Mouse (Mus musculus) mature B cell (primary cell): ENCODE results near the gene Fancc.
"Not testable (repeated sequence)": the region's sequence is repeated elsewhere in the genome, so short reads cannot be mapped to it uniquely, and the experiment has no call there.

Experiments used
- in situ Hi-C: fragments of 300-500 bp; cut with MboI; formaldehyde crosslinking; loops from 2 replicates; pipeline ENCODE4 v1.14.3; 2019

The Fancc gene

DNA sequence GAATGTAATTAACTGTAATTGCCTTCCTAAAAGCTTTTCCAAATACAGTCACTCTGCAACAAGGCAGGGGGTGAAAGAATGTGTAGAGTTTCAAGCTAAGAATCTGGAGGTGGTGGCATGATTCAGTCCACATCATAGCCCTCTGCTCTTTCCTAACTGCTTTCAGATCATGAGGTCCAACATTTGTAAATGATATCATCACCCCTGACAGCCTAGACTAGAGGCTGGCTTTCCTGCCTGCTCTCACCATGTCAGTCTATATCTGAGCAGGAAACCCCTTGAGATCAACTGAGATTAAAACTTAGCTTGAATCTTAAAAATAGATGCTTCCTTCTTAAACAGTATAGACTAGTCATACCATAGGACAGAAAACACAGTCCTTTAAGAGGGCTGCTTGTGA, 75.9 kb downstream of the Fancc start:
- in situ Hi-C loops, result no loop called here

DNA sequence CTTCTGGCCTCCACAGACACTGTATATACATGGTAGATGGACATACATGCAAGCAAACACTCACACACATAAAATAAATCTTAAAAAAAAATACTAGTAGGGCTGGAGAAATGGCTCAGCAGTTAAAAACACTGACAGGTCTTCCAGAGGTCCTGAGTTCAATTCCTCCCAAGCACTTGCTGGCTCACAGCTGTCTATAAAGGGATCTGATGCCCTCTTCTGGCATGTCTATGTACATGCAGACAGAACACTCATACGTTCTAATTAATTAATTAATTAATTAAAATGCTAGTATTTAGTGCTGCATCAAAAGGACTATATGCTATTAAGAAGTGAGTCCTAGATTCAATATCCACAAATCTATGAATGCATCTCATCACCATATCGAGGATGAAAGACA, 78.9 kb downstream of the Fancc start:
- in situ Hi-C loops, result no loop called here

DNA sequence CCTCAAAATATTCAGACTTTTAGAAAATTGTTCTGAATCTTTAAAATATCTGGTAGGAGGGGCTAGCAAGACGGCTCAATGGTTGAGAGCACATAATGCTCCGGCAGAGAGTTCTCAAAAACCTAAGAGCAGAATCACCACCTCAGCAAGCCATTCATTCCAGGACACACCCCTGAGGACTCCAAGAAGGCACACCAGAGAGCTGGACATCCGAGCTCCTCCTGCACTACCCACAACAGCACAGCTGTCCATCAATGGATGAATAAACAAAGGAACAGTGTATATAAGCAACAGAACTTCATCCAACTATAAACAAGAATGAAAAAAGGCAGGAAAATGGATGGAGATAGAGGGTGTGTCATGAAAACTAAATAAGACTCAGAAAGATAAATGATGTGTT, 80.3 kb downstream of the Fancc start:
- in situ Hi-C loops, result no loop called here

DNA sequence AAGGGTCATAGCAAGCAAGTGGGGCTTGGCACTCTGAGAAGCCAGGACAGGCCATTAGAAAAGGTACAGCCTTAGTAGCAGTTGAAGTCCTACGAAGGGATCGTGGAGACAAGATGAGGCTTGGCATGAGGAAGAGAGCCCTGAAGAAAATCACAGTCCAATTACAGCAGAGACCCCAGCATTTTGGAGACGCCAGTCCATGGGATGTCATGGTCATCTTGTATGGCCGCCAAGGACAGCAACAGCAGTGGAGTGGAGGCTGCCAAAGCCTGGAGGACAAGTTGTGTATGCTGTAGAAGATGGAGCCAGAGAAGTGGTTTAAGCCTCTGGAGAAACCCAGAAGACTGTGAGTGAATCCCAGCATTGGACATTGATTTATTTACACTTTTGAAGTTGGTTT, 84.4 kb downstream of the Fancc start:
- in situ Hi-C loops, result no loop called here

DNA sequence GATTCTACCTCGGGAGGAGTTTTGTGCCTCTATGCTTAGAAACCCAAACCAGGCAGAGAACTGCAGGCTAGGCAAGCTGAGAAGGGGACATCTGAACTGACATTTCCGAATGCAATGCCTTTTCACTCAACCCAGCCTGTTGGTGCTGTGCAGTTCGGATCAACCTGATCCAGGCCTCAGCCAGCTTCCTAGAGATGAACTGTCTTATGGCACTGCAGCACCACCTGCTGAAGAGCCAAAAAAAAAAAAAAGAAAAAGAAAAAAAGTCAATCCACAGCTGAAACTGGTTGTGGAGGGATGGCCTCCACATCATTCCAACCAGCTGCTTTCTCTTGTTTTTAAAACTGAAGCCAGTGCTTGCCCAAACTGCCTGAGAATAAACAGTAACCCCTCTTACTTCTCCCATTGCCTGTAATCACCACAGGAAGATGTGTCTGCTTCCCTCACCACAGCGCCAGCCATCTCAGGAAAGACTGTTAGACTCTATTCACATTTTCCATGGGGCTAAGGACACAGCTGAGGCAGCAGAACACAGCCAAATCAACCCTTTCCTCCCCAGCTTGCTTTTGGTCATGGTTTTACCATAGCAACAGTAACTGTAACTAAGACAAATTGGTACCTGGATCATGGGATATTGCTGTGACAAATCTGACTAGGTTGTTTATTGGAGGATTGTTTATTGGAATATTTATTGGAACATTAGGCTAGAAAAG, 85.6 kb downstream of the Fancc start:
- in situ Hi-C loops, result no loop called here

DNA sequence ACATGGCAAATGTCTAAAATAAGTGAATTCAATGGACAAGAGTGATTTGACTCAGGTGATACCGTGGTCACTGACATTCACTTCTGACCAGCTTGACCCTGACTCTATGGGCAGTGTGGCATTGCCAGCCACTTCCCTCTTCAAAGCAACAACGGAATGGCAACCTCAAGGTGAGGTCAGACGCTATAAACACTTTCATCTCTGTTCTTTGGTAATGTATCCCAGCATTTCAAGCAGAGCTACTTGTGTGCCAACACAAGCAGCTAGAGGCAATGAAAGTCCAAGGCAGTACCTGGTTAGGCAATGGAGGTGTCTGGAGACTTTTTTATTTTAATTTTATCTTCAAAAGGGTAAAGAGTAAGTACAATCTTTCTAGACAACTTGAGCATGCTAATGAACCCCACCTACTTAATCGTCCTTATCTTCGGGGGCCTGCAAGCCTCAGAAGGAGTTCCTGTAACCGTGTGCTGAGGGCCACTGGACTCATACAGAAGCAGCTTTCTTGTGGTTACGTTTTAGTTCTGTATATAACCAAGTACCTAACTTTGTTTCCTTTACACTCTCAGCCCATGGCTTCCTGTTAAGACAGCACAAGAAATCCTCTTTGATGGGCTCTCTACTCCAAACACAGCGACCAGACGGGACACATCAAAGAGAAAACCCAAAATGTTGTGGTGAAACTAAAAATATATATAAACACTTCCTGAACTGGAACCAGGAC, 86.3 kb downstream of the Fancc start:
- in situ Hi-C loops, result no loop called here

DNA sequence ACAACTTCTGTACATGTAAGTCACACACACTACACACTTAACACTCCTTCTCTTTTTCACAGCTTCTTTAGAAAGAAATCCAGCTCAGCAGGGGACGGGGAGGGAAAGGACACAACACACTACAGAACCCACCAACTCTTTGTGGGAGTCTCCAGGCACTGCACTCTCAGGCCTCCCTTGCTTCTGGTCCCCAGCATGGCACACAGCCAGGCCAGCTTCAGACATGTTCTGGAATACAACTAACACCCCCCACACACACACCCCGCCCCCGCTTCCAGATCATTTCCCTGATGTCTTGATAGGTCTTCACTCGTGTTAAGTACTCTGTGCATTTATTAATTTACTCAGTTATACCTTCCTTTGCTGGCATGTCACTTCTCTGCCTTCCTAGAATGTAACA, 91.9 kb downstream of the Fancc start:
- in situ Hi-C loops, result no loop called here

DNA sequence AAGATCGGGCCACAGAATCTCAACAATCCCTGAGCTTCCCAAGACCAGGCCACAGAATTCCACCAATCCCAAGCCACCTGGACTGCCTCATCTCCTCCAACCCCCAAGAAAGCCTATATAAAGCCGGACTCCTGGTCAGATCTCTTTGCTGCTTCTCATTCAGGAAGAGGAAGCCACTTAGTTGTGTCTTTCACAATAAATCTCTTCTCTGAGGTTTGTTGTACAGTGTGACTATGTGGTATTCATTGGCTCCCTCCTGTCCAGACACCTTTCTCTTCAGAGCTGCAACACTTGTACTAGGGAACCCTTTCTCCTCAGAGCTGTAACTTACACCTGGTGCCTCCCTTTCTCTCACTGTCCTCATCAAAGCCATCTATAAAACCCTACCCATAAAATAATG, 92.4 kb downstream of the Fancc start:
- in situ Hi-C loops, result no loop called here

DNA sequence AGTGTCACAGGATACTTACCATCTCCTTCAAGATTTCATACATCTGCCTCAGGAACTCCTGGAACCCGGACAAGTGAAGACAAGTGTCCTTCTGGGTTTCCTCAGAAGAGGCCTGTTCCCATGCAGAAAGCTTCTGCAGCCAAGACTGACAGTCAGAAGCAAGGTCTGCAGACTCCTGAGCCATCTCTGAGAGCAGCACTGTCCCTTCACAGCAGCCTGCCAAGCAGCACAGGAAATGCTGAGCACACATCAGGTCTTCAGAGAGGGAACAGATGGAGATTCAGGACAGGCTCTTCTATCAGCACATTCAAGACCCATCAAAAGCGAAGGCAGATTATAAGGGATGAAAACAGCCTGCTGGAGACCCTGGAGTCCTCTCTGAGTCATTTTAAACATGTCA, 94.3 kb downstream of the Fancc start:
- in situ Hi-C loops, result no loop called here

DNA sequence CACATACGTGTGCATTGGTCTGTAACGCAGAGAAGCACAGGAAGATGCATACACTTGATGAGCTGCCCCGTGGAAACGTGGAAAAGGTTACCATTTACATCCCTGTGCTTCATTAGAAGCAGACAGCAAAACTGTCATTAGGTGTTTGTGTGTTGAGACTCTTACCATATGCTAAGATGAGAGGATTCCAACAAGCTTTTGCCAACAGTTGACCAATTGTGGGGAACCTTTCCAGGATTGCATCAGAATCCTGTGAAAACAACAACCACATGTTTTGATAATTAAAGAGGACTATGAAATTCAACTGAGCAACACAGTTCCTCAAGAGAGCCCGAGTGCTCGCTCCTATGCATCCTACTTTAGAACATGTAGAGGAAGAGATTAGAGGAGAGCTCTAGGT, 97.0 kb downstream of the Fancc start:
- in situ Hi-C loops, result no loop called here

DNA sequence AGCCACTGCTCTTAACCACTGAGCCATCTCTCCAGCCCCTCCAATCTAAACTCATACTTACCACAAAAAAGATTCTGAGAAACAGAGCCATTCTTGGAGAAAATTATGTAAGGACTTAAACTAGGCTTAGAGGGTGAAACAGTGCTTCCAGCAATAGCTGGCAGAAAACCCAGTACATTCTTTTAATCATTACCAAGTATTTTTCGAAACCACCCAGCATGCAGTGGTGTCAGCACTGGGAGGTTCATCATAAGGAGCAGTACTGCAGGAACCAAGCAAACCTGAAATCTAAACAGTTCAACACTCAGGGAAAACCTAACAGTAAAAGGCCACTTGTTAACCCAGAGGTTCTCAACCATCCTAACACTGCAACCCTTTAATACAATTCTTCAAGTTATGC, 99.7 kb downstream of the Fancc start:
- in situ Hi-C loops, result no loop called here

DNA sequence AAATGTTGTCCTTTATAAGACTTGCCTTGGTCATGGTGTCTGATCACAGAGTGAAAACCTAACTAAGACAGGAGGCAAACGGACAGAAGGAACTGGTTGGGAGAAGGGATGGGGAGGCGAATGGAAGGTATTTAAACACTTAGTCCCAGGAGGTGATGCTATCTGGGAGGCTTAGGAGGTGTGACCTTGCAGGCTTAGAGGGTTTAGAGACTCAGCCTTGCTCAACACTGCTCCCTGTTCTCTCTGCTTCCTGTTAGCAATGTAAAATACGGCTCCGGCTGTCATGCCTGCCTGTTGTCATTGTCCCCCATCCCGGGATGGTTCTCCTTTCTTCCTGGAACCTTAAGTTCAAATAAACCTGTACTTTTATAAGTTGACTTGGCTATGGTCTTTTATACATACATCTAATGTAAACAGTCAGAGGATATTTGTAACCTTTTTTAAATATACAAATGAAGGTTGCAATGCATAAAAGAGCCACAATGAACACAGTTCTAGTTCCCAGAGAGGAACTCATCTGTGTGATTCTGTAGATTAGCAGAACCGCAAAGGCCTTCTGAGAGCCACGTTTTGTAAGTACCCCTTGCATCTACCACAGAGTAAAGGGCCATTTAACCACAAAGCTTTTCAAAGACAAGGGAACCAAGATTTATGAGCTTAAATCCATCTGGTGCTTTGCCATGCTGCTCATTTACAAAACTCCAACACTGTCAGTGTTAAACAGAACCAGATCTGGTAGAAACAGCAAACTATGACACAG, 102.6 kb downstream of the Fancc start:
- in situ Hi-C loops, result no loop called here

DNA sequence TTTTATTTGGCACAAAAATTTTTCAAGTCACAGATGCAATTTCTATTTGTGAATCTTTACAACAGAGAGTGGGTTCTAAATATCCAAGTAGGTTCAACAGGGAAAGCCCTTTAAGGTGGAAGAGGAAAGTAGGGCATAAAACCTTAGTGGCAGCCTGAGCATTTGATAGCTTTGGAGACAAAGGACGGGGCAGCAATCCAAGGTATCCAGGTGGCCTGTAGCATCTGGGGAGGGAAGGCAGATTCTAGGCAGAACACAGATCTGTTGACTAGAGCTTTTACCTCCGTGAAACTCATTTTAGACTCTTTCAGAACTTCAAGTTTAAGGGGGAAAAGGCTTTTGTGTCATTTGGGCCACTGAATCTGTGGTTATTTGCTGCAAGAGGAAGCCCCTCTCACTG, 111.8 kb downstream of the Fancc start:
- in situ Hi-C loops, result no loop called here

DNA sequence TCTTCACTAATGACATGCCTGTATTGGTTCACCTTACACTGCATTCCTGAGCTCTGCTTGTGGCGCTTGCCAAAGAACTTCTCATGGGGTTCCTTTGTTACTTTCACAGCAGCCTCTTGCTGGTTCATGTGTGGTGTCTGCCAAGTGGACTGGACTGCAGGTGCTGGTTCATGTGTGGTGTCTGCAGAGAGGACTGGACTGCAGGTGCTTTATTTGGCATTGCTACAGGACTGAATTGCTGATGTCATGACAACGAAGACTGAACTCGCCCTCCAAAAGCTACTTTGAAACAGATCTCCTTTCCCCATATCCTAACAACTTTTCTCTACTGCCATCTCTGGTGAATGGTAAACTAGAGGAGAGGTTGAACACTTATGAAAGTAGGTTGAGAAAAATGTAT, 112.3 kb downstream of the Fancc start:
- in situ Hi-C loops, result no loop called here

DNA sequence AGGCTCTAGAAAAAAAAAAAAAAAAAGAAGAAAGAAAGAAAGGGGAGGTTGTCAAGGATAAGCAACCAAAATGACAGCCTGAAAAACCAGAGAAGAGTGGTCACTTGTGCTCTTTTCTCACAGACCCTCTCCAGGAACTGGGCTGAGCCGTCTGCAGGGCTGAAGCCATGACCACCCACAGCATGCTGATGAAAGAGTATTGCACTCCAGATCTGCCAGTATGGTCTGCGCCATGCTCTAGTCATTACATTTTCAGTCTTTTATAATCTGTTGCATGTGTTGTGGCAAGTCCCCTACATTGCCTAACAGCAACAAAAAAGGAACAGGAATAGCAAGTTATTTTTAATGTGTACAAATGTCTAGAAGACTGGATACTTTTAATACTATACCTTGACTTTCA, 114.9 kb downstream of the Fancc start:
- in situ Hi-C loops, result no loop called here

DNA sequence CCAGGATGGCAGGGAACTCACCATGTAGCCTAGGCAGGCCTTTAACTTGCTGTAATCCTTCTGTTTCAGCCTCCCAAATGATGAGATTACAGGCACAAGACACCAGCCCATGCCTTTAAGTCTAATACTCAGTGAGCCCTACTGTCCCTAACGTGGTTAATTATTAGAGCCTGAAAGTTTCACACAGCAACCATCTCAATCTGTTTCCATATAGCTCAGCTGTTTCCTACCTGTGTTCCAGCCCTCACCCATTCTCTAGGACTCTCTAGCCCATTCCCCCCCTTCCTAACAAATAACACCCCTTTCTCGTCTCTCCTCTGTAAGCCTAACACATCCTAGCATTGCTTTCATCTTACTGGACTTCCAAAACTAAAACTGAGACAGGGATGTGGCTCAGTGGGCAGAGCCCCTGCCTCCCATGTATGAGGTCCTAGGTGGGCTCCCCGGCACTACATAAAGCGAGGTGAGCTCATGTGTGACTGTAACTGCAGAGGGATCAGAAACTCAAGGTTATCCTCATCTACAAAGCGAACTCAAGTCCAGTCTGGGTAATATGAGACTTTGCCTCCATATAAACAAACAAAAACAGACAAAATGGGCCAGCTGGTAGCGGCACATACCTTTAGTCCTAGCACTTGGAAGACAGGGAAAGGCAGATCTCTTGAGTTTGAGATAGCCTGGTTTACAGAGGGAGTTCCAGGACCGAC, 123.5 kb downstream of the Fancc start:
- in situ Hi-C loops, result no loop called here

DNA sequence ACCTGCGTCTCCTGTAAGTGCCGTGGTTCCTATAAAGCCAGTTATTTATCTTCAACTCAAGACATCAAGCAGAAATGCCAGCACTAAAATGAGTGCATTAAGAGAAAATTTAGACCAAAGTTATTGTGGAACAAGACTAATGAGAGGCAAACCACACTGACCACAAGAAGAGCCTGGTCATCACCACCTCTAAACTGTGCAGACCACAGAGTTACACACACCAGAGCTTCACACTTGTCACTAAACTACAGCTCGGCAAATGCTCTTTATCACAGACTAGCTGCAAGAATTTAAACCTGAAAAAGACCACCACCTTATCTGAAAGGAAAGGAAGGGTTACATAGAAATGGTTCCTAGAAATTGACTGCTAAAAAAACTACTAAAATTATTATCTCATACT, 135.3 kb downstream of the Fancc start:
- in situ Hi-C loops, result no loop called here

DNA sequence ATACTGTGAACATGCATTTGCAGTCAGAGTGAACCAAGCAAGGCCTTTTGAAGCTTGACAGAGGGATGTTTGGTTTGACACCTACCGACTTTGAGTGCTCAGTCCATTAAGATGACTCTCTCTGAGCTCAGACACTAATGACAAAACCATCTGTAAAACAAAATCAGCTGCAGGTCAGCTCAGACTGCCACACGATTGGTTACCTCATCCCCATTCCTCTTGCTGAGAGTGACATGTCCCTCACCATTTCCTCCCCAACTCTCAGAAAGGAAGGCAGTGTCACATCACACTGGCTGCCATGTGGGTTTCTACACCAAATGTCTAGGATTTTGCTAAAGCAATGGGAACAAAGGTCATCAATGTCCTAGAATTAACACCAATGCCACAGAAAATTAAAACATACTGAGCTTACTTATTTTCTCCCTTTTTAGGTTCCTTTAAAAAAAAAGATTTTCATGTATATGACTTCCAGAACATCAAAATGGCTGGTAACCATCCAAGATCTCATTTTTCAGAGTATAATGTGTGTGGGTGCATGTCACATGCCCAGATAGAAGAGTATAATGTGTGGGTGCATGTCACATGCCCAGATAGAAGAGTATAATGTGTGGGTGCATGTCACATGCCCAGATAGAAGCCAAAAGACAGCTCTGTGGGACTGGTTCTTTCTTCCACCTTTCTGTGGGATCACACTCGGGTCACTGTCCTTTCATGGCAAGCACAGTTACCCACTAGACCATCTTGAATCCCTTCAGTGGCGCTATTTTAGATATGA, 136.8 kb downstream of the Fancc start:
- in situ Hi-C loops, result no loop called here

DNA sequence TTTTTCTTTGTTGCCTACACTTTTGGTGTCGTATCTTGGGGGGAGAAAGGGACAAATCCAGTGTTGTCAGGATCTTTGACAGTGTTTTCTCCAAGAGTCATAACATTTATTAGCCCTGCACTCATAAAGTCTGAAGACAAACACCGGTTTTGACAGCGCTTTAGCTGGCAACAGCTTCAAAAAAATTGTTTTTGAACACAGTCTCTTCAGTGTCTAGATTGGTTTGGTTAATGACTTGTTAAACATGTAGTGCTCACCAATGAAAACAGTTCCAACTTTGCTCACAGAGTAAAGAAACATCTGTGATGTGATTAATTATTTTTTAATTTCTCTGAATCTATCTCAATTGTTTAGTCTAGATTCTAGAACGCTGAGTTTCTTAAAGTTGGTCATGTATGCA, 137.7 kb downstream of the Fancc start:
- in situ Hi-C loops, result no loop called here

DNA sequence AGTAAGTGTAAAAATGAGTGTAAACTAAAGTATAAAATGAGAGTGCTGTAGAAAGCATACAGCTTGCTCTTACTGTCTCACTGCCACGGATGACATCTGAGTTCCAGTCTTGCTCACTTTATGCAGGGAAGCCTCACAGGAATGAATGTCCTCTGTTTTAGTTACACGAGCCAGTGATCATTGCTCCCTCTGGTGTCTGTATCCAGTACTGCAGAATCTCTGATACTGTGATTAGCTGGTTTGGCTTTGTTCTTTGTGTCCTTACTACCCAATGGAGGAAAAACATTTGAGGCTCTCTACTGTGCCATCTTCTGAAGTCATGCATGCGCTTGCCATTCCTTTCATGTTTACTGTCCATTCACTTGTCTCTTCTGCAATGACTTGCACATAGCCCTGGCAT, 140.5 kb downstream of the Fancc start:
- in situ Hi-C loops, result no loop called here

DNA sequence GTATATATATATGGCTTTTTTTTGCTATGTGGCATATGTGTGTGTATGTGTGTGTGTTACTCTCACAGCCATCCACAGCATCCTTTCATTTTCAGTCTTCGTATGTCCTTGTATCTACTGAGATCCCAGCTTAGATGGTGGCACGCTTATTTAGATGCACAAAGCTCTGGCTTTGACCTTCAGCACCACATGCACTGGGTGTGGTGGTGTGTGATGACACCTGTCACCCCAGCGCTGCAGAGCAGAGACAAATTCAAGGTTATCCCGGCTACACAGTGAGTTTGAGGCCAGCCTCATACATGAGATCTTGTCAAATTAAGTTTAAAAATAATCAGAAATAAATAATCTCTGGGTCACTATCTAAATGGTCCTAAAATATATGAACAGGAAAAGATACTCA, 141.0 kb downstream of the Fancc start:
- in situ Hi-C loops, result no loop called here

DNA sequence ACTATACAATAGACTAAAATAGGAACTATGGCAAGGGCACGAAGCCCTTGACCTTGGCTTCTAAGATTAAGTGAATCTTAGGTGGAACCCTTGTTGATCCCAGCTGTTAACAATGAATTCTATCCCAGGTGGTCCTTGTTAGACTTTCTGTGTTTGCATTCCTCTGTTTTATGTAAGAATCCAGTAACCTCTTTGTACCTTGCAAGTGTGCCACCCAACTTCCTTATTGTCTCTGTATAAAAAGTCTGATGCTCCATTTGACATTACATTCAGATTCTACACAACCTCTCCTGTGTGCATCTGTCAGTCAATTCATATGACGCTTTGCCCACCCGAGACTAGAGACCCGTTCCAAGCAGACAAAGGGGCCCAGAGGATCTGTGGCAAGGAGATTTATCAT, 143.8 kb downstream of the Fancc start:
- in situ Hi-C loops, result not testable (repeated sequence)
